ENCODE assay signal across 8 mouse cellular contexts in the genomic region with DNA sequence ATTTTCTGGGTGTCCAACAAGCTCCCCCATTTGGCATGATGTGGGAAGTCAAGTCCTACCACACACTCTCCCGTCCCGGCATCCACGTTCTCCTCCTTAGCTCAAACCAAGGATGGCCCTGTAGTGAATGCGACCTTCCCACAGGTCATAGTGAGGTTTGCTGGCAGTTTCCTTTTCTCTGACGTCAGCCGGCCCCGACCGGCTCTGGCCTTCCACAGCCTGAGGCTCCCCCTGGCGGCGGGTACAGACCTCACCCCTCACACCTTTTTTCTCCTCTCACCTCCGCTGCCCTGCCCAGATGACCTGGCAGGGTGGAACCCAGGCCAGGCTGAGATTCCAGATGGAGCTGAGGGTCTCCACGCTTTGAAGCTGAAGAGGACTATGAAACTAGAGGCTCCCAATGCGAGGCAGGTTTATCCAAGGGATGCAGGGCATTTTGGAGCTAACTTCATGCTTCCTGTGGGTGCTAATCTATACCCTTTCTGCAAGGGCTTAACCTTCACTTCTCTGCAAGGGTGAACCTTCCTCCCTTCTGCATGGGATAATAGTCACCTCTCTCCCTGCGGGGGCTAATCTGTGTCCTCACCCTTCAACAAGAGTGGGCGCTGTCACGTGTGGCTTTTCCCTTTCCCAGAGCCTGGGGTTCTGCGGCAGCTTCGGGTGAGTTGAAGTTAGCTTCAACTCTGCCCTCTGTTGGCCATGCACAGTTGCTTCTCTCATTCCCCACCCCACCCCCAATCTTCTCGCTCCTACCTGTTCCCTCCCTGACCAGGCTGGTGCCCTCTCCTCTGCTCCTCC. TPM values are rescaled to one million over a fixed set of nuclear protein-coding genes. Genes with fewer than 3 reads are reported as not detected.
DNase-seq lines count a peak whose midpoint lies in the region; ATAC-seq and TF ChIP-seq lines count a peak whose summit lies in the region.

No protein-coding gene starts in this region.

- no peak; the same call in 1 of the 2 replicates for ATAC-seq in forebrain, postnatal 0 days
- peak; percentile 49; the same call in 1 of the 2 replicates for ATAC-seq in hindbrain, postnatal 0 days

- TF ChIP-seq POLR2A in brain, embryonic 14.5 days (IDR thresholded peaks at IDR 0.05; ENCODE audit: borderline replicate concordance, extremely low read depth, insufficient read depth, insufficient read length, poor library complexity, severe bottlenecking): no peak

- no peak overlapping the region for H3K27ac ChIP-seq in forebrain, postnatal 0 days (ENCODE audit: low read depth, low read length)
- no peak overlapping the region for H3K27ac ChIP-seq in hindbrain, postnatal 0 days

- no peaks in the 10 kb centered on the region for H3K9me3 ChIP-seq in forebrain, postnatal 0 days (ENCODE audit: low read length)
- H3K9me3 ChIP-seq in hindbrain, postnatal 0 days (ENCODE audit: low read length): no peaks in the 10 kb centered on the region

- H3K4me1 ChIP-seq in forebrain, postnatal 0 days (ENCODE audit: insufficient read depth): no peaks in the 10 kb centered on the region
- no peaks in the 10 kb centered on the region for H3K4me1 ChIP-seq in hindbrain, postnatal 0 days (ENCODE audit: insufficient read depth, low read length)

- H3K9ac ChIP-seq in forebrain, postnatal 0 days: no peak overlapping the region
- H3K9ac ChIP-seq in hindbrain, postnatal 0 days (replicated peaks; ENCODE audit: low read length): no peak overlapping the region

- H3K36me3 ChIP-seq in forebrain, postnatal 0 days (ENCODE audit: insufficient read depth): no peaks in the 10 kb centered on the region
- H3K36me3 ChIP-seq in hindbrain, postnatal 0 days (ENCODE audit: insufficient read depth, low read length): no peaks in the 10 kb centered on the region

- no peak overlapping the region for H3K4me3 ChIP-seq in forebrain, postnatal 0 days (ENCODE audit: low read depth, low read length)
- no peak overlapping the region for H3K4me3 ChIP-seq in hindbrain, postnatal 0 days (ENCODE audit: low read length)

- peak; percentile 78 for TF ChIP-seq CTCF in brain, embryonic 14.5 days (IDR thresholded peaks at IDR 0.05; ENCODE audit: borderline replicate concordance, extremely low read depth, insufficient read depth, insufficient read length)
- peak; percentile 67 for TF ChIP-seq CTCF in forebrain, postnatal 0 days (IDR thresholded peaks at IDR 0.05; ENCODE audit: low read depth)
- peak; percentile 76 for TF ChIP-seq CTCF in hindbrain, postnatal 0 days (IDR thresholded peaks at IDR 0.05; ENCODE audit: low read depth)

- H3K4me2 ChIP-seq in forebrain, postnatal 0 days (ENCODE audit: low read depth): no peak overlapping the region
- H3K4me2 ChIP-seq in hindbrain, postnatal 0 days (ENCODE audit: low read depth, low read length): no peak overlapping the region

- no peaks in the 10 kb centered on the region for H3K27me3 ChIP-seq in forebrain, postnatal 0 days (ENCODE audit: insufficient read depth, low read length)
- H3K27me3 ChIP-seq in hindbrain, postnatal 0 days (ENCODE audit: insufficient read depth, low read length): no peaks in the 10 kb centered on the region

- 8% methylated on average over 19 of the region's 19 CpGs for WGBS in forebrain, postnatal 0 days
- 9% methylated on average over 19 of the region's 19 CpGs for WGBS in hindbrain, postnatal 0 days

- DNase-seq in Muller cell, postnatal 12 days (ENCODE audit: inconsistent ontology term): peak; percentile 77
- DNase-seq in brain, embryonic 14.5 days (ENCODE audit: low read depth): peak; percentile 57
- peak; percentile 38 for DNase-seq in forebrain, postnatal 0 days
- peak; percentile 68 for DNase-seq in hindbrain, postnatal 0 days (ENCODE audit: low spot score)
- peak; percentile 50 to 57 for DNase-seq in layer of hippocampus, postnatal 36 days
- peak; percentile 82 to 90 for DNase-seq in lung, postnatal 4 days
- DNase-seq in right cerebral cortex, postnatal 4 days: peak; percentile 64
- peak; percentile 65 to 86 for DNase-seq in urinary bladder, postnatal 4 days (ENCODE audit: low spot score in 2 of 2)

RNA-seq across cellular contexts. Expression of gene Ifnl3, which starts 5.5 kb away (rescaled TPM):
- polyA plus RNA-seq in brain, embryonic 14.5 days (2012; rRNA removed): not detected in 2 replicates
- not detected in 2 replicates for total RNA-seq in forebrain, postnatal 0 days (2014; rRNA removed)
- not detected in 2 replicates for polyA plus RNA-seq in forebrain, postnatal 0 days (2015; fragmentation: Nextera tagmentation; extraction: Ambion mirVana)
- total RNA-seq in hindbrain, postnatal 0 days (2014; rRNA removed): not detected in 2 replicates
- polyA plus RNA-seq in hindbrain, postnatal 0 days (2015; fragmentation: Nextera tagmentation; extraction: Ambion mirVana): not detected in 2 replicates
- total RNA-seq in layer of hippocampus, postnatal 36 days (2021): not detected

RNA-seq across cellular contexts. Expression of gene Sycn, which starts 12.6 kb away (rescaled TPM):
- not detected in 2 replicates for polyA plus RNA-seq in brain, embryonic 14.5 days (2012; rRNA removed)
- not detected in 2 replicates for total RNA-seq in forebrain, postnatal 0 days (2014; rRNA removed)
- polyA plus RNA-seq in forebrain, postnatal 0 days (2015; fragmentation: Nextera tagmentation; extraction: Ambion mirVana): not detected in 2 replicates
- not detected in 2 replicates for total RNA-seq in hindbrain, postnatal 0 days (2014; rRNA removed)
- polyA plus RNA-seq in hindbrain, postnatal 0 days (2015; fragmentation: Nextera tagmentation; extraction: Ambion mirVana): not detected in 2 replicates
- total RNA-seq in layer of hippocampus, postnatal 36 days (2021): not detected

RNA-seq across cellular contexts. Expression of gene Ifnl2, which starts 17.9 kb away (rescaled TPM):
- not detected in 2 replicates for polyA plus RNA-seq in brain, embryonic 14.5 days (2012; rRNA removed)
- total RNA-seq in forebrain, postnatal 0 days (2014; rRNA removed): not detected in 2 replicates
- not detected in 2 replicates for polyA plus RNA-seq in forebrain, postnatal 0 days (2015; fragmentation: Nextera tagmentation; extraction: Ambion mirVana)
- not detected in 2 replicates for total RNA-seq in hindbrain, postnatal 0 days (2014; rRNA removed)
- not detected in 2 replicates for polyA plus RNA-seq in hindbrain, postnatal 0 days (2015; fragmentation: Nextera tagmentation; extraction: Ambion mirVana)
- not detected for total RNA-seq in layer of hippocampus, postnatal 36 days (2021)

RNA-seq across cellular contexts. Expression of gene Nccrp1, which starts 18.9 kb away (rescaled TPM):
- polyA plus RNA-seq in brain, embryonic 14.5 days (2012; rRNA removed): 0.08 and 0.11 TPM in 2 replicates
- total RNA-seq in forebrain, postnatal 0 days (2014; rRNA removed): 0.10 and 0.15 TPM in 2 replicates
- polyA plus RNA-seq in forebrain, postnatal 0 days (2015; fragmentation: Nextera tagmentation; extraction: Ambion mirVana): 0.09 TPM in 1 of 2 replicates, not detected in the other
- total RNA-seq in hindbrain, postnatal 0 days (2014; rRNA removed): not detected in 2 replicates
- 0.34 TPM in 2 replicates for polyA plus RNA-seq in hindbrain, postnatal 0 days (2015; fragmentation: Nextera tagmentation; extraction: Ambion mirVana)
- total RNA-seq in layer of hippocampus, postnatal 36 days (2021): under 1 TPM; 0.48 to 0.52 TPM
